Mouse (Mus musculus): ENCODE results near the gene Ctla4.

The Ctla4 gene

GRCm38 (mm10) chr1:60930397-60930796 lies 43.6 kb downstream of the Ctla4 start:
- DNase-seq (ENCODE audit: low spot score) = no peak

DNA sequence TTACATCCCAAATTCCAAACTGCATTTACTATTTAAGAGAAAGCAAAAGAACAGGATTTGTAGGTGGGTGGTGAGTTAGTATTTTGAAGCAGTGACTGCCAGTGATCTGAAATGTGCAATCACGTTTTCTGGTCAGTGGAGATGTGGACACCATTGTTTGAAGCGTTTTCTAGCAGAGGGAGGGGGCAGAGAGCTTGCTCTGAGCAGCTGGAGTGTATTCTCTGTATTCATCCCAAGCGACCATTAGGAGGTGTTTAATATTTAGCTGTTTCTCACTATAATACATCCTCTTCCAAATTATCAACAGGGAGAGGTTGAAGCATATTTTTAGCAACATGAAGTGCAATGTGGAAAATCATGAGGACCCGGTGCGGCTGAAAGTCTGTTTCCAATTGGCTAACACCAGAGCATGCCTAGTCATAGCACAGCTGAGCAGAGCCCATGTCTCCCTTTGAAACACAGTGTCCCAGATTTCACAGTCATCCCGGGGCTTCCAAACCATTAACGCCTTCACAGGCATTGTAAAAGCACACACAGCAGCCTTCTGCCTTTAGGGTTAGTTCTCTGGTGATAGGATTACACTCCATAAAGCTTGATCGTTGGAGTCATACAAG lies 49.3 kb downstream of the Ctla4 start:
- DNase-seq (ENCODE audit: low spot score) = no peak

GRCm38 (mm10) chr1:60936963-60937711 lies 50.3 kb downstream of the Ctla4 start:
- no peak for DNase-seq (ENCODE audit: low spot score)

- no peak for DNase-seq (ENCODE audit: low spot score)
Observed at GRCm38 (mm10) chr1:60938256-60938655, 51.5 kb downstream of the Ctla4 start.

DNA sequence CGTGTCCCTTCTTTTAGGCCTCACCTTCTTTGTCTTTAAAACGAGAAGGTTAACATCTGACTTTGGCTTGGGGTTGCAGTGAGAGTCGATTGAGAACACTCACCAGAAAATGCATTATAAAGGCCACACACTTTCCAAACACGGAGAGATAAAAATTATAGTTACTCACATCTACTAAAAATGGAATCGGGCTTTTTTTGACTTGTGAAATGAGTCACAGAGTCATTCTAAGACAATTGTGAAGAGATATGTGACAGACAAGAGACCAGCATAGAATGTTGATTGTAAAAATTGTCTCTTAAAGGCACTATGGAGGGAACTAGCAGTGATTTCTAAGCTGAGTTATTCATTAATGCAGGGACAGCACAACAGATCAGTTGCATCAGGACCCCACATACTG lies 52.2 kb downstream of the Ctla4 start:
- DNase-seq (ENCODE audit: low spot score) = no peak

DNA sequence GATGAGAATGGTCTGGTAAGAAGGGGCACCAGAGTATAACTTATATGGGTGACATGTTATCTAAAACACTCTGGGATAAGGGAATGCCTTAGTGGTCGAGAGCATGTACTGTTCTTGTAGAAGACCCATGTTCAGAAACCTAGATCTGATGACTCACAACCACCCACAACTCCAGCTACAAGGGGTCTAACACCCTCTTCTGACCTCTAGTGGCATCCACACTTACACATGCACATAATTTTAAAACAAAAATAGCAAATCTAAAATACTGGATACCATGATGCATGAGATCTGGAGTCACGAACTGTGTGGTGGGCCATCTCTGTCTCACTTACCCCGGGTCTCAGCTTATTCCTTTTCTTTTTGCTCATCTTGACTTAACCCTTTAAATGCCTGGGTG lies 53.2 kb downstream of the Ctla4 start:
- DNase-seq (ENCODE audit: low spot score) = no peak

- no peak for DNase-seq (ENCODE audit: low spot score)
Observed at GRCm38 (mm10) chr1:60940620-60941019, 53.8 kb downstream of the Ctla4 start.

- no peak for DNase-seq (ENCODE audit: low spot score)
Observed at GRCm38 (mm10) chr1:60941056-60942048, 54.6 kb downstream of the Ctla4 start.

- no peak for DNase-seq (ENCODE audit: low spot score)
Observed at GRCm38 (mm10) chr1:60942921-60943320, 56.1 kb downstream of the Ctla4 start.

DNA sequence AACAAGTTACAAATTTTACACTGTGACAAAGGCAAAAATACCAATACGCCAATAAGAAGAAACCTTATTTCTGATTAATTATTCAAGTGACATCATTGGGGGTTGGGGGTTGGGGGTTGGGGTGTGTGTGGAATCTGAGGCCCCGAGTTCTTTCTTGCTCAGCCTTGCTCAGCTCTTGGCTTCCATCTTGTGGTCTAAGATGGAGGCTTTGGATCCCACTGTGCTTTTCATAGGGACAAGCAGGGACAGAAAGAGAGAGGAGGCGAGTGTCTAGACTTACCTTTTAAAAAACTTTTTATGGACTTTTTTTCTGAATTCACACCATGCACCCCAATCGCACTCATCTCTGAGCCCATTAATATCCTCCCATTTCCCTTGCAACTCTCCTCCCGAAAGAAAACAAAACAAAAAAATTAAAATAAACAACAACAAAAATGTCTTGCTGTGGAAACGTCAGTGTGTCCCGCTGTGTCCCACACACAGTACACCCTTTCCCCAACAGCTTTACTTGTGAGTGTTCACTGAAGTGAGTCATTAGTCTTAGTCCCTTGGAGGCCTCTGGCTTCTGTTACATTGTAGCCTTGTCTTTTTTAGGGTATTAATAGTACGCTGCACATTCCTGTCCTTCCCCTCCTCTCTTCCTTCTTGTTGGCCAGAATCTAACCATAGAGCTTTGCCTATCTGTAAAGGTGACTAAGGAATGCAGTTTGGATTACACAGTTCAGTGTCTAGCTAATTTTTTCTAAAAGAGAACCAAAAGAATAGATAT lies 59.0 kb downstream of the Ctla4 start:
- no peak for DNase-seq (ENCODE audit: low spot score)

GRCm38 (mm10) chr1:60948112-60948511 lies 61.3 kb downstream of the Ctla4 start:
- no peak for DNase-seq (ENCODE audit: low spot score)

DNA sequence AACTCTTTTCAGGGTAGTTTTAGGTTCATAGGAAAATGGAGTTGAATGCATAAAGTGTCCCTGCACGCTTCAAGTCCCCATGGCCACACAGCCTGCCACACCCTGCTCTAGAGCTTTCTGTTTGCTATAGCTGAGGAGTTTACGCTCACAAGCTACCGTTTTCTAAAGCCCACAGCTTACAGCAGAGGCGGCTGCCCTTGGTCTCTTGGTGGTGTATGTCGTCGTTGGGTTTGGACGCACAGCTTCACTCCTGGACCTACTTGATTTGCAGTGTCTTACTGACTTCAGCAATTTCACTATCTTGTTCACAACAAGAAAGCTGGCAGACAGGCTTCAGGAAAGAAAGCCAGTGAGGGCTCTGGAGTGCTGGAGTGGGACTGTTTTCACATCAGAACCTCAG lies 66.2 kb downstream of the Ctla4 start:
- no peak for DNase-seq (ENCODE audit: low spot score)

GRCm38 (mm10) chr1:60953686-60954085 lies 66.9 kb downstream of the Ctla4 start:
- no peak for DNase-seq (ENCODE audit: low spot score)

GRCm38 (mm10) chr1:60954759-60955158 lies 68.0 kb downstream of the Ctla4 start:
- DNase-seq (ENCODE audit: low spot score) = no peak

GRCm38 (mm10) chr1:60955186-60955585 lies 68.4 kb downstream of the Ctla4 start:
- DNase-seq (ENCODE audit: low spot score) = no peak

GRCm38 (mm10) chr1:60956196-60956595 lies 69.4 kb downstream of the Ctla4 start:
- DNase-seq (ENCODE audit: low spot score) = no peak

- DNase-seq (ENCODE audit: low spot score) = no peak
Observed at GRCm38 (mm10) chr1:60958287-60958686, 71.5 kb downstream of the Ctla4 start.

GRCm38 (mm10) chr1:60959246-60959645 lies 72.4 kb downstream of the Ctla4 start:
- DNase-seq (ENCODE audit: low spot score) = no peak

DNA sequence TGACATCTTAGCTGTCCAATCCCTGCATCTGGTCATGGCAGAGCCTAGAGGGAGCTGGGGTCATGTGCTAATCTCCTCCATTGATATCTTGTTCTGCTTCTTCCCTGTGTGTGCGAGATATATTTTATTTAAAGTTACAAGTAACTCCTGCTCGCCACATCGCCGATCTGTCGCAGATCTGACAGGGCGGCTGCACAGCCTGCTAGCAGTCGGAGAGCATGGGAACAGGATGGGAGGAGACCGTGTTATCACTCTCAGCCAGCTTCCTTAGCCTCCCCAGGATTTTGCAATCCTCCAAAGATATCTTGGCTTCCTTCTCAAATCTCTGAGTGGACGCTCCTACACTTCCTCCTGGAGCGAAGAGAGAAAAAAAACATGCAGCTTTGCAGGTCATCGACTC lies 73.7 kb downstream of the Ctla4 start:
- DNase-seq (ENCODE audit: low spot score) = no peak

DNA sequence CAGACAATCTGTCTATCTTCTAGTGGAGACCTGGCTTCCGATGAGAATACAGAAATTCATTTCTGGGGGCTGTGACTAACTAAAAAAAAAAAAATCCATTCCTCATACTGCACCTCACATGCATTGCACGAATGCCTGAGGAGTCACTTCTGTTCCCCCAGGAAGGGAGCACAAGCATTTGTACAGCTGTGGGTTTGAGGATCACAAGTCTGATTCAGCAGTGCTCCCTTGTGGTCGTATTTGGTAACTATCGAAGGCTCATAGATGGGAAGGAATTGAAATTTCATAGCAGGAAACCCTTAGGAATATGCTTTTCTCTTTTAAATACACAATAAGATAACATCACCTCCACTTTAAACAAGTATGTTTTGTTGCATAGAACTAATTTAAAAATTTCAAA lies 74.3 kb downstream of the Ctla4 start:
- no peak for DNase-seq (ENCODE audit: low spot score)

- DNase-seq (ENCODE audit: low spot score) = no peak
Observed at GRCm38 (mm10) chr1:60962095-60962494, 75.3 kb downstream of the Ctla4 start.
